Comparison of ENCODE assay signal across 8 mouse cellular contexts in the genomic region with DNA sequence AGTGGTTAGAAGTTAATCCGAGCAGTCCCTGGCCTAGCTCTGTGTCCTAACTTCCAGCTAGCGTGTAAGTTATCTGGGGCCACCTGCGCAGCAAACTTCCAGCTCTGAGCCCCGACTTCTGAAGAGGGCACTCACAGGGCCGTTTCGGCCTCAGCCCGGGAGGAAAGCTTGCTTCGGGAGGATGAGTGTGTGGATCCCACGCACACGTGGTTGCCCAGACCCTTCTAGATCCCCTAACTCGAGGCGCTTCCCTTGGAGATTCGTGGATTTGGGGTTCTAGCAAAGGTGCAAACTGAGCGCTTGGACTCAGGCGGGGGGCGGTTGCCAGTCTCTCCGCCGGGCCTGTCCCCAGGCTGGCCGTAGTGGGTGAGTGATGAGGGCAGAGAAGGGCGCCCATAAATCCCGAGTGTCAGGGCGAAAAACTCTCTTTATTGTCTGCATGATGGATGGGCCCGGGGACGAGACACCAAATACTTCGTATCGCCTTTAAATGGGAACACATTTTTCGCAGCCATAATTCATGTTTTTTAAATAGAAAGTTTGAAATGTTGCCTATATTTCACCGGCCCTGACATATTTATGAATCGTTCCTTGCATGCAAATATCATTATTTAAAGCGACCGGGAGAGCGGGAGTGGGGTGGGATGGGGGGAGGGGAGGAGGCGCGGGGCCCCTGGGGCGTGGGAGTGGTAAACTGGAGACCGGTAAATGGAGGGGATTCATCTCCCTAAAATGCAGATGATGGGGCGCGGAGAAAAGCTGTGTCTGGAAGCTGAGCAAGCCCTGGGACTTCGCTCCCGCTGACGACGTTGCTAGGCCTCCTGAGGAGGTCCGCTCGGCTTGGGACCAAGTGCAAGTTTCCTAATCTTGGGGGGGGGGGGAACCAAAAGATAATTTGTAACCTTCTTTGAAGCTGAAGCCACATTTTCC. TPM values are rescaled to one million over a fixed set of nuclear protein-coding genes. Genes with fewer than 3 reads are reported as not detected.
A peak's percentile ranks its signal among the peaks of the same experiment; 100 is the strongest.
DNase-seq lines count a peak whose midpoint lies in the region; ATAC-seq lines count a peak whose summit lies in the region.

No protein-coding gene starts in this region.

- DNase-seq in thymus, postnatal 4 days = peak; percentile 10
- no peak for DNase-seq in thymus, postnatal 14 days
- DNase-seq in natural killer cell, adult 2 months (ENCODE audit: low spot score in 2 of 2) = no peak
- no peak for DNase-seq in MN1 (ENCODE audit: low spot score)
- DNase-seq in urinary bladder, postnatal 10 days (ENCODE audit: low spot score) = no peak

- ATAC-seq in forebrain, embryonic 13.5 days = no peak
- no peak for ATAC-seq in kidney, embryonic 15.5 days (replicated peaks; ENCODE audit: low FRiP score)

- peaks cover 89% of the 10 kb centered on the region for H3K27me3 ChIP-seq in forebrain, embryonic 13.5 days
- H3K27me3 ChIP-seq in kidney, embryonic 15.5 days = no peaks in the 10 kb centered on the region

- peak overlapping the region; percentile 26; the same call in 1 of the 2 replicates for H3K27ac ChIP-seq in forebrain, embryonic 13.5 days
- peak overlapping the region; percentile 90 for H3K27ac ChIP-seq in kidney, embryonic 15.5 days
- no peak overlapping the region for H3K27ac ChIP-seq in macrophage

- H3K36me3 ChIP-seq in forebrain, embryonic 13.5 days (ENCODE audit: poor library complexity, severe bottlenecking) = no peaks in the 10 kb centered on the region
- H3K36me3 ChIP-seq in kidney, embryonic 15.5 days = no peaks in the 10 kb centered on the region
- H3K36me3 ChIP-seq in macrophage (ENCODE audit: inconsistent target) = no peaks in the 10 kb centered on the region

- H3K79me2 ChIP-seq in macrophage (ENCODE audit: inconsistent target) = no peaks in the 10 kb centered on the region

- H3K4me3 ChIP-seq in forebrain, embryonic 13.5 days = peak overlapping the region; percentile 48
- H3K4me3 ChIP-seq in kidney, embryonic 15.5 days (replicated peaks) = peak overlapping the region; percentile 62
- peak overlapping the region; percentile 62 for H3K4me3 ChIP-seq in macrophage (ENCODE audit: inconsistent target)

- no peaks in the 10 kb centered on the region for H3K9me3 ChIP-seq in forebrain, embryonic 13.5 days (replicated peaks)
- H3K9me3 ChIP-seq in kidney, embryonic 15.5 days (replicated peaks) = no peaks in the 10 kb centered on the region

- H3K9ac ChIP-seq in forebrain, embryonic 13.5 days = peak overlapping the region; percentile 69; the same call in 1 of the 2 replicates
- H3K9ac ChIP-seq in kidney, embryonic 15.5 days = peak overlapping the region; percentile 74

- WGBS in forebrain, embryonic 13.5 days = 3% methylated on average over 44 of the region's 44 CpGs
- WGBS in kidney, embryonic 15.5 days = 2% methylated on average over 44 of the region's 44 CpGs
- 18% methylated on average over 44 of the region's 44 CpGs for WGBS in macrophage (ENCODE audit: missing documents)

- H3K4me2 ChIP-seq in forebrain, embryonic 13.5 days = peak overlapping the region; percentile 72
- peak overlapping the region; percentile 84 for H3K4me2 ChIP-seq in kidney, embryonic 15.5 days

- H3K4me1 ChIP-seq in forebrain, embryonic 13.5 days = peaks cover 43% of the 10 kb centered on the region
- peaks cover 35% of the 10 kb centered on the region for H3K4me1 ChIP-seq in kidney, embryonic 15.5 days

RNA-seq across cellular contexts. Expression of a gene that starts 4.9 kb away (rescaled TPM):
- polyA plus RNA-seq in forebrain, embryonic 13.5 days (2015; fragmentation: Nextera tagmentation; extraction: Ambion mirVana) = 6.1 and 7.7 TPM in 2 replicates
- polyA plus RNA-seq in kidney, embryonic 15.5 days (2015; fragmentation: Nextera tagmentation; extraction: Ambion mirVana) = 37.0 and 39.5 TPM in 2 replicates
- 1 to 10 TPM in 3 of 26 experiments, under 1 TPM in 19, not detected in 4; 0.17 to 4.1 (median 0.44) TPM for total RNA-seq in macrophage (2018; cell fraction: chromatin; rRNA removed)
- 1 to 10 TPM in 7 of 26 experiments, under 1 TPM in 19; 0.23 to 1.5 (median 0.92) TPM for total RNA-seq in macrophage (2018; cell fraction: cytosol; rRNA removed)
- 1 to 10 TPM in 9 of 26 experiments, under 1 TPM in 15, not detected in 2; 0.19 to 2.2 (median 0.78) TPM for total RNA-seq in macrophage (2018; cell fraction: nucleus; rRNA removed)
- 0.62 to 1.4 TPM (median 0.96 TPM) in 3 replicates for polyA plus RNA-seq in macrophage (2018)

RNA-seq across cellular contexts. Expression of a gene that starts 25.2 kb away (rescaled TPM):
- polyA plus RNA-seq in forebrain, embryonic 13.5 days (2015; fragmentation: Nextera tagmentation; extraction: Ambion mirVana) = not detected in 2 replicates
- polyA plus RNA-seq in kidney, embryonic 15.5 days (2015; fragmentation: Nextera tagmentation; extraction: Ambion mirVana) = 0.90 and 1.1 TPM in 2 replicates
- 100 to 1,000 TPM; 118 to 408 (median 284) TPM for total RNA-seq in macrophage (2018; cell fraction: chromatin; rRNA removed)
- total RNA-seq in macrophage (2018; cell fraction: cytosol; rRNA removed) = 10 to 100 TPM; 22.7 to 54.5 (median 35.5) TPM
- 100 to 1,000 TPM in 24 of 26 experiments, 10 to 100 TPM in 2; 84.1 to 205 (median 139) TPM for total RNA-seq in macrophage (2018; cell fraction: nucleus; rRNA removed)
- 18.1 to 23.7 TPM (median 19.6 TPM) in 3 replicates for polyA plus RNA-seq in macrophage (2018)
